Mouse (Mus musculus) ES-CJ7 (cell line): Measurements from ENCODE around the gene Nfic.

Experiments used
- DNase-seq: peaks from one replicate; pipeline ENCODE4 v3.0.0; 2011; ENCODE audit warnings: low read depth, low spot score

Gene Nfic

GRCm38 (mm10) chr10:81455181-81455895, at the start of gene Nfic:
Gene Nfic, minus strand, starts transcription at chr10:81455635.
- no peak for DNase-seq

- DNase-seq = peak; percentile 71
These were observed 47.2 kb upstream of the Nfic start for GRCm38 (mm10) chr10:81502658-81503057.

- DNase-seq = no peak
These were observed 46.4 kb upstream of the Nfic start for GRCm38 (mm10) chr10:81501863-81502262.

GRCm38 (mm10) chr10:81500032-81500431, 44.6 kb upstream of the Nfic start, which contains the start of gene S1pr4:
Gene S1pr4, minus strand, starts transcription at chr10:81500132.
- no peak for DNase-seq

GRCm38 (mm10) chr10:81499250-81499901, 43.9 kb upstream of the Nfic start:
- DNase-seq = no peak

GRCm38 (mm10) chr10:81498316-81499249, 43.1 kb upstream of the Nfic start:
- peak; percentile 43 for DNase-seq

GRCm38 (mm10) chr10:81497401-81498270, 42.2 kb upstream of the Nfic start:
- DNase-seq = no peak

GRCm38 (mm10) chr10:81496969-81497368, 41.5 kb upstream of the Nfic start:
- DNase-seq = no peak

GRCm38 (mm10) chr10:81496264-81496901, 40.9 kb upstream of the Nfic start, which contains the start of gene Ncln:
Gene Ncln, minus strand, starts transcription at chr10:81496392.
- DNase-seq = peak; percentile 99

GRCm38 (mm10) chr10:81495616-81496263, 40.3 kb upstream of the Nfic start:
- DNase-seq = no peak

- no peak for DNase-seq
These were observed 39.7 kb upstream of the Nfic start for GRCm38 (mm10) chr10:81495151-81495550.

GRCm38 (mm10) chr10:81494260-81495041, 39.0 kb upstream of the Nfic start:
- DNase-seq = no peak

GRCm38 (mm10) chr10:81493601-81494220, 38.3 kb upstream of the Nfic start:
- DNase-seq = no peak

- DNase-seq = no peak
These were observed 37.3 kb upstream of the Nfic start for GRCm38 (mm10) chr10:81492606-81493240.

- DNase-seq = no peak
These were observed 35.6 kb upstream of the Nfic start for GRCm38 (mm10) chr10:81491018-81491417.

GRCm38 (mm10) chr10:81489941-81490340, 34.5 kb upstream of the Nfic start:
- no peak for DNase-seq

GRCm38 (mm10) chr10:81488081-81488480, 32.6 kb upstream of the Nfic start:
- DNase-seq = no peak

- no peak for DNase-seq
These were observed 31.1 kb upstream of the Nfic start for GRCm38 (mm10) chr10:81486496-81486895.
